Mouse (Mus musculus) hindbrain, postnatal 0 days (tissue): ENCODE data around the gene Malsu1. TPM values are rescaled to one million over a fixed set of nuclear protein-coding genes. Genes with fewer than 3 reads are reported as not detected.

ENCODE experiments used
- ATAC-seq: fragments of 200-750 bp; cut with Nextera tagmentation; 2 replicates; pipeline ENCODE4 v1.8.0; 2017; ENCODE audit warnings: mild to moderate bottlenecking, moderate TSS enrichment, moderate library complexity
- DNase-seq: peaks from one replicate; pipeline ENCODE4 v3.0.0-alpha.2; 2015; ENCODE audit warnings: low spot score
- H3K27ac ChIP-seq: fragments of 300-500 bp; sonication (generic); 2 replicates; pipeline ENCODE4 v1.5.1; 2014; ENCODE audit warnings: mild to moderate bottlenecking
- H3K27me3 ChIP-seq: fragments of 300-500 bp; sonication (generic); 2 replicates; pipeline ENCODE4 v1.6.1; 2014; ENCODE audit warnings: low read length, mixed read lengths; ENCODE audit not compliant: insufficient read depth
- H3K36me3 ChIP-seq: fragments of 300-500 bp; sonication (generic); 2 replicates; pipeline ENCODE4 v1.6.1; 2014; ENCODE audit warnings: low read length, mixed read lengths; ENCODE audit not compliant: insufficient read depth
- H3K4me1 ChIP-seq: fragments of 300-500 bp; sonication (generic); 2 replicates; pipeline ENCODE4 v1.6.1; 2014; ENCODE audit warnings: antibody characterized with exemption, low read length, mixed read lengths; ENCODE audit not compliant: insufficient read depth
- H3K4me2 ChIP-seq: fragments of 300-500 bp; sonication (generic); 2 replicates; pipeline ENCODE4 v1.6.1; 2014; ENCODE audit warnings: low read depth, mild to moderate bottlenecking, low read length, moderate library complexity, mixed read lengths
- H3K4me3 ChIP-seq: fragments of 300-500 bp; sonication (generic); 2 replicates; pipeline ENCODE4 v1.5.1; 2014; ENCODE audit warnings: low read length
- H3K9ac ChIP-seq: fragments of 300-500 bp; sonication (generic); replicated peaks from 2 replicates; pipeline ENCODE4 v1.6.1; 2014; ENCODE audit warnings: mild to moderate bottlenecking, low read length, moderate library complexity, mixed read lengths
- H3K9me3 ChIP-seq: fragments of 300-500 bp; sonication (generic); 2 replicates; pipeline ENCODE4 v1.6.1; 2016; ENCODE audit warnings: low read length, mixed read lengths
- CTCF ChIP-seq: IDR thresholded peaks from 2 replicates; pipeline ENCODE4 v1.5.1; 2016; ENCODE audit warnings: antibody characterized with exemption, control low read depth, low read depth
- WGBS: fragments of 180-500 bp; shearing (Covaris S2); extraction: QIAGEN DNeasy Blood & Tissue Kit; methylation state at CpG from one replicate; pipeline ENCODE4 v1.1.7; 2014; 5-methylcytosine and 5-hydroxymethylcytosine counted together
- polyA plus RNA-seq: library from polyadenylated mRNA; unstranded; fragments of >200 nt; fragmentation: Nextera tagmentation; extraction: Ambion mirVana; gene quantifications from 2 replicates; pipeline ENCODE4 v1.2.1, GENCODE M21; 2015
- total RNA-seq: library from RNA; depleted of rRNA; stranded (reverse); fragments of >200 nt; gene quantifications from 2 replicates; pipeline ENCODE4 v1.2.3, GENCODE M21; 2014

The Malsu1 gene
- total and polyA plus RNA-seq, 2 experiments from 2014 or later, result 19.9 to 97.4 TPM

- no peak overlapping the region for H3K4me2 ChIP-seq
- H3K27ac ChIP-seq, result no peak overlapping the region
- no peaks in the 10 kb centered on the region for H3K9me3 ChIP-seq
- no peak for TF ChIP-seq CTCF
- DNase-seq (no peak), ATAC-seq (no peak)
- H3K27me3 ChIP-seq, result no peaks in the 10 kb centered on the region
- 74% methylated on average over 5 of the region's 5 CpGs for WGBS
- H3K9ac ChIP-seq, result no peak overlapping the region
- H3K4me3 ChIP-seq, result no peak overlapping the region
- H3K4me1 ChIP-seq, result no peaks in the 10 kb centered on the region
- no peaks in the 10 kb centered on the region for H3K36me3 ChIP-seq
These were observed 42.0 kb downstream of the Malsu1 start for GRCm38 (mm10) chr6:49115550-49115949.

GRCm38 (mm10) chr6:49116241-49116640 lies 42.6 kb downstream of the Malsu1 start:
- Histone ChIP-seq H3K4me1 (no peaks in the 10 kb centered on the region), H3K4me3 (no peak overlapping the region), H3K27ac (no peak overlapping the region), H3K9me3 (no peaks in the 10 kb centered on the region), H3K27me3 (no peaks in the 10 kb centered on the region), H3K9ac (no peak overlapping the region), H3K36me3 (no peaks in the 10 kb centered on the region), H3K4me2 (no peak overlapping the region)
- WGBS, result 94% methylated on average over 8 of the region's 8 CpGs
- no peak for DNase-seq
- no peak for ATAC-seq
- no peak for TF ChIP-seq CTCF

GRCm38 (mm10) chr6:49118446-49118845 lies 44.9 kb downstream of the Malsu1 start:
- H3K27ac ChIP-seq, result no peak overlapping the region
- no peak overlapping the region for H3K9ac ChIP-seq
- no peak for TF ChIP-seq CTCF
- H3K4me2 ChIP-seq, result no peak overlapping the region
- ATAC-seq, result no peak
- H3K4me3 ChIP-seq, result no peak overlapping the region
- no peaks in the 10 kb centered on the region for H3K4me1 ChIP-seq
- H3K36me3 ChIP-seq, result no peaks in the 10 kb centered on the region
- WGBS, result 81% methylated on average over 8 of the region's 8 CpGs
- H3K9me3 ChIP-seq, result no peaks in the 10 kb centered on the region
- DNase-seq, result no peak
- no peaks in the 10 kb centered on the region for H3K27me3 ChIP-seq

- no peak overlapping the region for H3K27ac ChIP-seq
- WGBS, result 65% methylated on average over 1 of the region's 1 CpGs
- no peak overlapping the region for H3K9ac ChIP-seq
- no peak overlapping the region for H3K4me3 ChIP-seq
- no peak for TF ChIP-seq CTCF
- H3K27me3 ChIP-seq, result no peaks in the 10 kb centered on the region
- no peaks in the 10 kb centered on the region for H3K4me1 ChIP-seq
- DNase-seq (peak; percentile 10), ATAC-seq (no peak)
- no peak overlapping the region for H3K4me2 ChIP-seq
- no peaks in the 10 kb centered on the region for H3K36me3 ChIP-seq
- H3K9me3 ChIP-seq, result no peaks in the 10 kb centered on the region
These were observed 46.0 kb downstream of the Malsu1 start for GRCm38 (mm10) chr6:49119462-49120135.

GRCm38 (mm10) chr6:49120370-49120769 lies 46.8 kb downstream of the Malsu1 start:
- no peaks in the 10 kb centered on the region for H3K4me1 ChIP-seq
- H3K27ac ChIP-seq, result no peak overlapping the region
- H3K4me2 ChIP-seq, result no peak overlapping the region
- no peaks in the 10 kb centered on the region for H3K9me3 ChIP-seq
- no peak for TF ChIP-seq CTCF
- H3K36me3 ChIP-seq, result no peaks in the 10 kb centered on the region
- H3K9ac ChIP-seq, result no peak overlapping the region
- DNase-seq, result no peak
- no peak for ATAC-seq
- no peaks in the 10 kb centered on the region for H3K27me3 ChIP-seq
- H3K4me3 ChIP-seq, result no peak overlapping the region
- 95% methylated on average over 3 of the region's 3 CpGs for WGBS

GRCm38 (mm10) chr6:49130328-49130727 lies 56.7 kb downstream of the Malsu1 start:
- no peak overlapping the region for H3K27ac ChIP-seq
- H3K9me3 ChIP-seq, result no peaks in the 10 kb centered on the region
- DNase-seq (no peak), ATAC-seq (no peak)
- TF ChIP-seq CTCF, result no peak
- no peaks in the 10 kb centered on the region for H3K36me3 ChIP-seq
- no peaks in the 10 kb centered on the region for H3K4me1 ChIP-seq
- H3K4me2 ChIP-seq, result no peak overlapping the region
- no peak overlapping the region for H3K9ac ChIP-seq
- H3K4me3 ChIP-seq, result no peak overlapping the region
- no peaks in the 10 kb centered on the region for H3K27me3 ChIP-seq

GRCm38 (mm10) chr6:49131855-49132254 lies 58.3 kb downstream of the Malsu1 start:
- DNase-seq (no peak), ATAC-seq (no peak)
- H3K27ac ChIP-seq, result no peak overlapping the region
- no peaks in the 10 kb centered on the region for H3K4me1 ChIP-seq
- no peak for TF ChIP-seq CTCF
- 74% methylated on average over 9 of the region's 9 CpGs for WGBS
- no peaks in the 10 kb centered on the region for H3K27me3 ChIP-seq
- no peak overlapping the region for H3K4me3 ChIP-seq
- H3K36me3 ChIP-seq, result no peaks in the 10 kb centered on the region
- no peak overlapping the region for H3K4me2 ChIP-seq
- no peak overlapping the region for H3K9ac ChIP-seq
- no peaks in the 10 kb centered on the region for H3K9me3 ChIP-seq
